Mouse (Mus musculus) heart, postnatal 0 days (tissue): ENCODE measurements around the gene Myoc.

Experiments
- CTCF ChIP-seq: IDR thresholded peaks from 2 replicates; pipeline ENCODE4 v1.5.1; 2016; ENCODE audit warnings: antibody characterized with exemption, control low read depth, low read depth
- EP300 ChIP-seq: IDR thresholded peaks from 2 replicates; pipeline ENCODE4 v1.6.1; 2016; ENCODE audit warnings: antibody characterized with exemption, low read depth

GRCm38 (mm10) chr1:162623895-162624294, 15.1 kb upstream of the Myoc start:
- TF ChIP-seq CTCF (no peak), EP300 (no peak)
